Mouse (Mus musculus) skeletal muscle tissue, adult 2 months (tissue): ENCODE measurements around the gene Patl1.
A peak's percentile ranks its signal among the peaks of the same experiment; 100 is the strongest.
"Not testable (repeated sequence)": the region's sequence is repeated elsewhere in the genome, so short reads cannot be mapped to it uniquely, and the experiment has no call there.

Experiments used
- DNase-seq: peaks from one replicate; pipeline ENCODE4 v3.0.0-alpha.2; 2012; ENCODE audit warnings: low read depth, low spot score

Patl1 gene

GRCm38 (mm10) chr19:11912037-11912532 lies at the start of gene Patl1:
Patl1 (plus strand) TSS chr19:11912399.
- peak; percentile 99 for DNase-seq

GRCm38 (mm10) chr19:11867837-11868236 lies 44.4 kb upstream of the Patl1 start:
- no peak for DNase-seq

- no peak for DNase-seq
Observed at GRCm38 (mm10) chr19:11875006-11875405, 37.2 kb upstream of the Patl1 start, which contains the start of gene Olfr1419. Olfr1419 (minus strand) TSS chr19:11875106.

GRCm38 (mm10) chr19:11878404-11878803 lies 33.8 kb upstream of the Patl1 start:
- not testable (repeated sequence) for DNase-seq

- DNase-seq: no peak
Observed at GRCm38 (mm10) chr19:11886265-11886664, 25.9 kb upstream of the Patl1 start, which contains the start of gene Olfr1420. Olfr1420 (plus strand) TSS chr19:11886565.

- DNase-seq: no peak
Observed at GRCm38 (mm10) chr19:11911021-11911420, 1.2 kb upstream of the Patl1 start.

- DNase-seq: no peak
Observed at GRCm38 (mm10) chr19:11911603-11912002, 596 bp upstream of the Patl1 start.

- peak; percentile 49 for DNase-seq
Observed at GRCm38 (mm10) chr19:11912533-11913121, 428 bp downstream of the Patl1 start.

- peak; percentile 45 for DNase-seq
Observed at GRCm38 (mm10) chr19:11915804-11916203, 3.6 kb downstream of the Patl1 start.

GRCm38 (mm10) chr19:11922068-11922467 lies 9.9 kb downstream of the Patl1 start:
- no peak for DNase-seq

- not testable (repeated sequence) for DNase-seq
Observed at GRCm38 (mm10) chr19:11922515-11922914, 10.3 kb downstream of the Patl1 start.

- DNase-seq: no peak
Observed at GRCm38 (mm10) chr19:11926380-11926779, 14.2 kb downstream of the Patl1 start.

- no peak for DNase-seq
Observed at GRCm38 (mm10) chr19:11928025-11928748, 16.0 kb downstream of the Patl1 start.

- not testable (repeated sequence) for DNase-seq
Observed at GRCm38 (mm10) chr19:11946460-11946859, 34.3 kb downstream of the Patl1 start.

- DNase-seq: no peak
Observed at GRCm38 (mm10) chr19:11949878-11950277, 37.7 kb downstream of the Patl1 start.

GRCm38 (mm10) chr19:11950747-11951146 lies 38.5 kb downstream of the Patl1 start:
- no peak for DNase-seq

- DNase-seq: no peak
Observed at GRCm38 (mm10) chr19:11954206-11954605, 42.0 kb downstream of the Patl1 start.

GRCm38 (mm10) chr19:11956636-11957035 lies 44.4 kb downstream of the Patl1 start:
- no peak for DNase-seq

GRCm38 (mm10) chr19:11957396-11957795 lies 45.2 kb downstream of the Patl1 start:
- no peak for DNase-seq

GRCm38 (mm10) chr19:11957846-11958245 lies 45.6 kb downstream of the Patl1 start:
- no peak for DNase-seq

- DNase-seq: no peak
Observed at GRCm38 (mm10) chr19:11964266-11964665, 52.1 kb downstream of the Patl1 start.

GRCm38 (mm10) chr19:11965023-11965942 lies 53.1 kb downstream of the Patl1 start, which contains the start of gene Osbp:
Osbp (plus strand) TSS chr19:11965941.
- DNase-seq: peak; percentile 100
